Mouse (Mus musculus) mesoderm, embryonic 11.5 days (tissue): Measurements from ENCODE around the gene Cpsf3.

Experiments
- DNase-seq: peaks from one replicate; pipeline ENCODE4 v3.0.0-alpha.2; 2012; ENCODE audit warnings: low read depth, low spot score

Cpsf3 gene

GRCm38 (mm10) chr12:21288716-21289395 is 3.7 kb downstream of the Cpsf3 start:
- DNase-seq = no peak

GRCm38 (mm10) chr12:21289651-21290050 is 4.5 kb downstream of the Cpsf3 start:
- DNase-seq = no peak

- no peak for DNase-seq
These were observed 13.7 kb downstream of the Cpsf3 start for GRCm38 (mm10) chr12:21298856-21299255.

GRCm38 (mm10) chr12:21301324-21301723 is 16.1 kb downstream of the Cpsf3 start:
- DNase-seq = no peak

GRCm38 (mm10) chr12:21301932-21302331 is 16.7 kb downstream of the Cpsf3 start:
- no peak for DNase-seq

GRCm38 (mm10) chr12:21302361-21302783 is 17.2 kb downstream of the Cpsf3 start:
- no peak for DNase-seq

GRCm38 (mm10) chr12:21305741-21306140 is 20.6 kb downstream of the Cpsf3 start:
- no peak for DNase-seq

GRCm38 (mm10) chr12:21306721-21307120 is 21.5 kb downstream of the Cpsf3 start:
- DNase-seq = no peak

GRCm38 (mm10) chr12:21312201-21312600 is 27.0 kb downstream of the Cpsf3 start:
- DNase-seq = no peak

- DNase-seq = peak; percentile 74
These were observed 31.0 kb downstream of the Cpsf3 start, which contains the start of gene Iah1 for GRCm38 (mm10) chr12:21315923-21316868. Gene Iah1, plus strand, starts transcription at chr12:21316389.

- no peak for DNase-seq
These were observed 31.7 kb downstream of the Cpsf3 start for GRCm38 (mm10) chr12:21316869-21317265.

GRCm38 (mm10) chr12:21318143-21318895 is 33.1 kb downstream of the Cpsf3 start:
- DNase-seq = peak; percentile 74

GRCm38 (mm10) chr12:21320317-21320716 is 35.1 kb downstream of the Cpsf3 start:
- no peak for DNase-seq

- DNase-seq = no peak
These were observed 36.0 kb downstream of the Cpsf3 start for GRCm38 (mm10) chr12:21321170-21321569.

GRCm38 (mm10) chr12:21322296-21322695 is 37.1 kb downstream of the Cpsf3 start:
- DNase-seq = no peak

GRCm38 (mm10) chr12:21322856-21323255 is 37.7 kb downstream of the Cpsf3 start:
- DNase-seq = no peak

- DNase-seq = no peak
These were observed 38.9 kb downstream of the Cpsf3 start for GRCm38 (mm10) chr12:21324101-21324500.

- no peak for DNase-seq
These were observed 40.1 kb downstream of the Cpsf3 start for GRCm38 (mm10) chr12:21325266-21325665.

GRCm38 (mm10) chr12:21326325-21326724 is 41.1 kb downstream of the Cpsf3 start:
- DNase-seq = no peak

- DNase-seq = no peak
These were observed 44.6 kb downstream of the Cpsf3 start for GRCm38 (mm10) chr12:21329661-21330400.

GRCm38 (mm10) chr12:21330961-21331576 is 45.9 kb downstream of the Cpsf3 start:
- DNase-seq = no peak
